Mouse (Mus musculus) right cerebral cortex, postnatal 4 days (tissue): Measurements from ENCODE around the gene Shoc2.

Experiments
- DNase-seq: peaks from one replicate; pipeline ENCODE4 v3.0.0-alpha.2; 2022

The Shoc2 gene

DNA sequence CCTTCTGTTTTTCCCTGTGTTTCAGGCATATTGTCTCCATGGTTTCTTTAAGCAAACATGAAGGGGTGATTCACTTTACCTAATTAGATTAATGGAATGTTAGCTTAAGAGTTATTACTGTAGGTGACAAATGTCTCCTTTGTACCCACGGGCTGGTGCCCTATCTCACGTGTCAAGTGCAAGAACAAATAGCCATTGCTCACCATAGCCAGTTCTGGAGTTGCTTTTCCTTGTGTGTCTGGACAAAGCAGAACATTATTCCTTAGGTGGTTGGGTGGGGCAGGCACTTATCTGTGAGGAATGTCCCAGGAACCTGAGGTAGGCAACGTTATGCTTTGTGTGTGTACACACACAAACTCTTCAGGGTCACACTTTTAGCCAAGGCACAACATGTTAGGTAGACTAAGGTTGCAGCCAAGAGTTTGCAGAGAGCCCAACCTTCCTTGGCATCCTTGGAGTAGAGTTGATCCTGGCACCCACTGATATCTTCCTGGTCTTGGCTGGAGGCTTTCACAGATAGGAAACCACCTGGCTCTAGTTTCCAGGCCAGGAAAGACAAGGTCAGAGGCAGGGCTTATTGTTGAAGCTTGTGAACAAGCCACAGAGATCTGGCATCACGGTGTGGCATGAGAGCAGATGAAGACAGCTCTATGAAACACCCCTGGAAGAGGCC is 96.4 kb downstream of the Shoc2 start:
- no peak for DNase-seq

DNA sequence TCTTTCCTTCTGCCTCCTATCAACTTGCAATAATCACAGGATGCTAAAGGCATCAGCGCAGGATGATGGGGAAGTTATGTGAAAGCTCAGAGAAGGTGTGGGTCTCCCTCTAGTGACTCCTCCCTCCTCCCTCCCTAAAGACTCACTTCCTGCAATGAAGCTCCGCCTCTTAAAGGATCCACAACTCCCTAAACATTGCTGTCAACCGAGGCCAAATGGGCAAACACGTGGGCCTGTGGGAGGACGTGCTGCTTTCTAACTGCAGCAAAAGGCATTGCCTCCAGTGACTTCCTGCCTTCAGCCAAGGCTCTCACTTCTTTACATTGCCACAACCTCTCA is 96.9 kb downstream of the Shoc2 start:
- DNase-seq = no peak

DNA sequence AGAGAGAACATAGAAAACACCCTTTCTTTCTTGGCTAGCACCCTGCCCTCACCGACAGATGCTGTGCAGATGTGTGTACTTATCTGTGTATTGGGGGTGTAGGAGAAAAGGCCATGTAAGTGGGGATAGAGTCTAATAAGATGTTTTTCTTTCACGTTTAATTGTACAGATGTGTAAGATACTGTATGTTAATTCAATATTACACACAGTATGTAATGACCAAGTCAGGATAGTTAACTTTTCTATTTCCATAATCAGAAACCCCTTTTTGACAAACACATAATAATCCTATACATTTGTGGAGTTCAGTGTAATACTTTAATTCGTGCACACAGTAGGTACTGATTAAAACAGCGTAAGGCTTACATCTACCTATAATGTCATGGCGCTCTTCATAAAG is 99.7 kb downstream of the Shoc2 start, which contains the start of gene Adra2a:
Adra2a (plus strand) TSS at position 301 of the 400 bp plus-strand sequence.
- no peak for DNase-seq

DNA sequence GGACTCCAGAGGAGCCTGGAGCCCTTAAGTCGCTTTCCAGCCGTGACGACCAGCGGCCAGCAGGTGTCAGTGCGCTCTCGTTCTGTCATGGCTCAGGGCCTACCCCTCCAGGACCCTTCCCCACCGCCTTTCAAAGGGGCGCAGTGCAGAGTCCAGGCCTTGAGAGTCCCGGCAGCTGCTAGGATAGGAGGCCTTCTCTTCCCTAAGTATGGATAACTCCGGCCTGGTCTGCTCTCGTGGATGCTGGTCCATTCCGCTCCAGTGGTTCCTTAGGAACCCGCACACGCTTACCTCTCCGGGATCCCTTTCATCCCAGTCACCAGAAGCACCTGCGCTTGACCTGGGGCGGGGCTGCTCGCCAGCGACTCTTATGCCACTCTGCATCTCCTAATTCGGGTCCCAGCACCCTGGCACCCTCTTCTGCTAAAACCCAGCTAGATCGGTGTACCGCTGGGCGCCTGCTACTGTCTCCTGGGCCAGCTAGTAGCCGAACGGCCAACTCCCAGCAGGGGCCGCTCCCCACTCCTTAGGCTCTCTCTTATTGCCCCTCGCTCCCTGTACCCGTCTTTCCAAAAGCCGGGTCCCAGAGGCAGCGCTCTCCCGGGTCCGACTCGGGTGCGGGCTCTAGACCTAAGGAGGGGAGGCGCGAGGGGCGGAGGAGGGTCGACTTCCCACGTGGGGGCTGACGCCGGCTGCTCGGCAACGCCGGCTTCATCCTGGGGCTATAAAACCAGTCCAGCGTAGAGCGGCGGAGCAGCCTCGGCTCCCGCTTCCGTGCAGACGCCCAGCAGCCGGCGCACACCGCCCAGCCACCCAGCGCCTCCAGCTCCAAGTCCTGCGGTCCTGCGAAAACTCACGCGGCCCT is 100.6 kb downstream of the Shoc2 start:
- peak; percentile 87 for DNase-seq

DNA sequence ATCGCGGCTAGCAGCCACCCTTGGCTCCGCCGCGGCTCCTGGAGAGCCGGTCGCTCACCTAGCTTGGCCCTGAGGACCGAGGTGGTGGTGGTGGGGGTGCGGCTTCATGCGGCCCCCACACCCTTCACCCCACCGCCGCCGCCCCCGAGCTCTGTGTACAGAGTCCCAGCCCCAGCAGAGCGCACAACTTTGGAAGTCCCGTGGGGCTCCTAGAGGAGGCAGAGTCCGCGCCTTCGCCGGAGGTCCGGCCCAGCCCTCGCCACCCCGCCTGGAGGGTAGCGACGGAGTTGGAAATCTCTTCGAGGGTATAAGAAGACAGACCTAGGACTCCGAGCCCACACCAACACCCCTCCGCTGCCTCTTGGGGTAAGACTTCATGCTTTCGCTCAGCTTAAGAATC is 101.3 kb downstream of the Shoc2 start:
- DNase-seq = peak; percentile 44

DNA sequence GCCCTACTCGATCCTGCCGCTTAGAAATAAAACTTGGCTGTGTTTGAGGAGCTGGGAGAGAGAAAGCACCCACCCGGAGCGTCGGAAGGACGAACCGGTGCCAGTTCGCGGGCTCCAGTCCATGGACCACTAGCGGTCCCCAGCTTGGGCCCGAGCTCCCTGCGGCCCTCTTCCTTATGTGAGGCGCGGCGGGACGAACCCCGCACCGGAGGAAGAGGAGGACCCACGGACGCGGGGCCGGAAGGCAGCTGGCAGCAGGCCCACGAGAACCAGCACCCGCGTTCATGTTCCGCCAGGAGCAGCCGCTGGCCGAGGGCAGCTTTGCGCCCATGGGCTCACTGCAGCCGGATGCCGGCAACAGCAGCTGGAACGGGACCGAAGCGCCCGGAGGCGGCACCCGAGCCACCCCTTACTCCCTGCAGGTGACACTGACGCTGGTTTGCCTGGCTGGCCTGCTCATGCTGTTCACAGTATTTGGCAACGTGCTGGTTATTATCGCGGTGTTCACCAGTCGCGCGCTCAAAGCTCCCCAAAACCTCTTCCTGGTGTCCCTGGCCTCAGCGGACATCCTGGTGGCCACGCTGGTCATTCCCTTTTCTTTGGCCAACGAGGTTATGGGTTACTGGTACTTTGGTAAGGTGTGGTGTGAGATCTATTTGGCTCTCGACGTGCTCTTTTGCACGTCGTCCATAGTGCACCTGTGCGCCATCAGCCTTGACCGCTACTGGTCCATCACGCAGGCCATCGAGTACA is 102.0 kb downstream of the Shoc2 start:
- DNase-seq = peak; percentile 46

DNA sequence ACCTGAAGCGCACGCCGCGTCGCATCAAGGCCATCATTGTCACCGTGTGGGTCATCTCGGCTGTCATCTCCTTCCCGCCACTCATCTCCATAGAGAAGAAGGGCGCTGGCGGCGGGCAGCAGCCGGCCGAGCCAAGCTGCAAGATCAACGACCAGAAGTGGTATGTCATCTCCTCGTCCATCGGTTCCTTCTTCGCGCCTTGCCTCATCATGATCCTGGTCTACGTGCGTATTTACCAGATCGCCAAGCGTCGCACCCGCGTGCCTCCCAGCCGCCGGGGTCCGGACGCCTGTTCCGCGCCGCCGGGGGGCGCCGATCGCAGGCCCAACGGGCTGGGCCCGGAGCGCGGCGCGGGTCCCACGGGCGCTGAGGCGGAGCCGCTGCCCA is 102.6 kb downstream of the Shoc2 start:
- peak; percentile 32 for DNase-seq

DNA sequence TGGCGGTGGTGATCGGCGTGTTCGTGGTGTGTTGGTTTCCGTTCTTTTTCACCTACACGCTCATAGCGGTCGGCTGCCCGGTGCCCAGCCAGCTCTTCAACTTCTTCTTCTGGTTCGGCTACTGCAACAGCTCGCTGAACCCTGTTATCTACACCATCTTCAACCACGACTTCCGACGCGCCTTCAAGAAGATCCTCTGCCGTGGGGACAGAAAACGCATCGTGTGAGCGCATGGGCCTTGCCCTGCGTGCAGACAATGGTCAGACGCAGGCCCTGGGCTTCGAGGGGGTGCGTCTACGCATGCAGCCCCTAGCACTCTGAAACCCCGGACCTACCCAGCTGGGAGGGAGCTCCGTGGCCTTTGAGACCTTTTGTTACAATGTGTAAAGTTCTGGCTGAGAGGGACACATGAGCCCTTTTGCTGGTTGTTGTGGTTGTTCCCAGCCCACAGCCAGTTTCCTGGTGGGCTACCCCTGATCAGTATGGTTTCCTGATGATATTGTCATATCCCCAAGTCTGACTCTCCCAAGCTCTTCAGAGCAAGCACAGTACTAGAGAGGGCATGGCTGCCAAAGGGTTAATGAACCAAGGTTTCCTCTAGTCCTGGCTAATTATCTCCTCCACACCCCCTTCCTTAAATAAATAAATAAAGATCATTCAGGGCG is 103.4 kb downstream of the Shoc2 start:
- DNase-seq = peak; percentile 25

DNA sequence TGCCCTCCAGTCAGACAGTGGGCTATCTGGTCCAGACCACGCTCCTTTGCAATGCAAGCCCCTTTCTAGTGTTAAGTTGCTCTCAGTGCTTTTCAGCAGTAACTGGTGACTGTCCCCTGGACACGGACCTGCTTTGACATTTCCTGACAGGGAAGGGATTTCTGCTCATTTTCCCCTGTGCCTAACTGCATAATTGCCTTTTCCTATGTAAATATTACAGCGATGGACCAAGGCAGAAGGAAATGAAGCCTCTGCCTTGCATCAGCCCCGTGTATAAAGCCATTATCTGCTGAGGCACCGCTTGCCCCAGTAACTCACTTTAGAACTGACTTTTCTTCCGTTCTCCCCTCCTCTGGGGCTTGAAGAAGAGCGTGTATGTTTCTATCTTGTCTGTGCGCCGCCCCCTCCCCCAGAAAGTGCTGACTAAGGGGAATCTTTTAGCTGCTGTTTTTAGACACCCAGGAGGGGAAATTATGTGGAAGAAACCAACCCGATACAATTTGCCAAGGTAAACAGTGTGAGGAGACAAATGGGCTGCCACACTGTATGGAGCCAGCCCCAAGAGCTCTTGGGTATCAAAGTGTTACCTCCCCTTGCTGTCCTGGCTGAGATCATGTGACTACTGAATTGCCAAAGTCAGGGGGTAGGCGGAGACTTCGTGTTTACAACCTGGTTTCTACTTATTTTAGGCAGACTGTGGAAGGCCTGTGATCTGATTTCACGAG is 104.2 kb downstream of the Shoc2 start:
- DNase-seq = no peak

DNA sequence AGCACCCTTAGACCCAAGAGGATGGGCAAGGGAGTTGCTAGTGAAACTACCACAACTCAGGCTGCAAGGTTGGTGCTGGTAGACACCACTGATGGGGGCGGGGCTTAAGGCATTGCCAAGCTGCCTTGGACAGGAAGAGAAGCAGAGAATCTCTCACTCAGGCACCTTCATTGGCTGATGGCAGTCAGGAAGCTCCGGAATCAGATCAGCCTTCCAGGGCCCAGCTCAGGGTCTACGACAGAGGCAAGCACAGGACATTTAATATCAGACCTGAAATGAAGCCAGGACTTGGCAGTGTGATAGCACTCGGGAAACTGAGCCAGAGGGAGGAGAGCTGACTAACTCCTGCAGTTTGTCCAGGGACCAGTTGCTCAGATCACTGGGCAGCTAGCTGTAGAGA is 107.5 kb downstream of the Shoc2 start:
- no peak for DNase-seq

DNA sequence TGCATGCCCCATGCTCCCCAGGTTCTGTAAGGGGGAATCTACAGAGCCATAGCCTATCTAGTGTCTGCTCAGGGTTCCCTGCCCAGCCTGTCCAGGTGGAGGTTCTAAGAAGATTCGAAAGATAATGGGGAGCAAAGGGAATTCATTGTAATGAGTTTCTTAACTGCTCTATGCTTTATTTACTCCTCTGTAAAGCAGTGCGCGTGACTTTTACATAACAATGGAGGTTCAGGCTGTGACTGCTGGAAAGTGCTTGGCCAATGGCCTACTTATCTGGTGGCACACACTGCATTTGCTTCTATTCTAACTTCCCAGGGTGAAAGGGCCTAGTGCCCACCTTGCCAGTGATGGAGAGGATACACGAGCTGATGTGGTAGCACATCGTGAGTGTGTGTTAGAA is 111.7 kb downstream of the Shoc2 start:
- DNase-seq = no peak

DNA sequence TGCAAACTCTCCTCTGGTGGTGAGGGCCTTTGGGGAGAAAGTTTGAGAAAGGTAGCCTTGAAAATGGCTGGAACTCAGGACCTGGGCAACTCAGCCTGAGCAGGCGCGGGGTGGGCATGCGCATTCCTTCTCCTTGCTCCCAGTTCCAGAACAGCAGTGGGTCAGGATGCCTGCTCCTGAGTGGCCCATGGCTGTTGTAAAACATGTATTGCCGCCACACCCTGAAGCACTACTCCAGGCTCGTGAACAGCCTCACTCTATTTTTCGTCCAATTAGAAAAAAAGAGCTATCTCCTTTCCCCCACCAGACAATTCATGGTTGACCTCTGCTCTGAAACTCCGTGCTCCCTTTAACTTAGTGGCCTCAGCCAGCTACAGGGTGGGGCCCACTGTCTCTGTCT is 124.3 kb downstream of the Shoc2 start:
- no peak for DNase-seq

DNA sequence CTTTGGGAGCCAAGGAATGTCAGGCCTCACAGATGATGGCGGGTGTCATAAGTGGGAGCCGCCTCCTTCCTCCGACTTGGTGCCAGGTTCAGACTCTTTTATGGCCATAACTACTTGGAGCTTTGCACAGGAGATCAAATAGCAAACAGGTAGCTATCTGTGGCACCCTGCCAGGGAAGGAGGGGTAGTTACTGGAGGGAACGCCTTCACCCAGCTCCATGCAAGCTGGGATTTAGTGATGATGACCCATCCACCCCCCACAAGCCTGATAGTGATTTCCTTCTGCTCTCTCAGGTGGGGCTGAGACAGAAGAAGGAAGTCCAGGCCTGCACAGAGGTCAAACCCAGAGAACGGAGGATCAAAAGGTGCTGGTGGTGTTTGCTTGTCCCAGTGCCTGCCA is 126.4 kb downstream of the Shoc2 start:
- no peak for DNase-seq

DNA sequence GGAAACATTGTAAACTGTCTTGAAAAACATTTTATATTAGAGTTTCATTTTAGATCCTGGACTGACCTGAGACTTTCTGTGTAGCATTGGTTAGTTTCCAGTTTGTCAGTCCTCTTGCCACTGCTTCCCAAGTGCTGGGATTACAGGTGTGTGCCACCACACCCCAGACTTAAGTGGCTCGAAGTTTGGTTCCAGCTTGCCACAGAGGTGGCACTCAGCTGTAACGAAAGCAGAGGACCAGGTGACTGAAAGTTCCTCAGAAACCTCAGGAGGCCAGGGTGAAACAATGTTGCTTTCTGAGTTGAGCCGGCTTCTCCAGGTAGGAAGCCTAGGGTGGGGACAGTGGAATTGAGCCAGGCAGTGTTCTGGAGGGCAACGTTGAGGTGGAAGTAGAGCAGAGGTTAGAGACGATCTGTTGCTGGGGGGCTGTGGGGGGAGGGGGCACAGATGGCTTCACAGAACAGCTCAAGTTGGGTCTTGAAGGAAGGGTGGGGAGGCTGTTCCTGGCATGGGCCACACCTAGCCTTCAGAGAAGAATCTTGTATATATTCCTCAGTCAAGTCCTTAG is 128.2 kb downstream of the Shoc2 start:
- DNase-seq = no peak

DNA sequence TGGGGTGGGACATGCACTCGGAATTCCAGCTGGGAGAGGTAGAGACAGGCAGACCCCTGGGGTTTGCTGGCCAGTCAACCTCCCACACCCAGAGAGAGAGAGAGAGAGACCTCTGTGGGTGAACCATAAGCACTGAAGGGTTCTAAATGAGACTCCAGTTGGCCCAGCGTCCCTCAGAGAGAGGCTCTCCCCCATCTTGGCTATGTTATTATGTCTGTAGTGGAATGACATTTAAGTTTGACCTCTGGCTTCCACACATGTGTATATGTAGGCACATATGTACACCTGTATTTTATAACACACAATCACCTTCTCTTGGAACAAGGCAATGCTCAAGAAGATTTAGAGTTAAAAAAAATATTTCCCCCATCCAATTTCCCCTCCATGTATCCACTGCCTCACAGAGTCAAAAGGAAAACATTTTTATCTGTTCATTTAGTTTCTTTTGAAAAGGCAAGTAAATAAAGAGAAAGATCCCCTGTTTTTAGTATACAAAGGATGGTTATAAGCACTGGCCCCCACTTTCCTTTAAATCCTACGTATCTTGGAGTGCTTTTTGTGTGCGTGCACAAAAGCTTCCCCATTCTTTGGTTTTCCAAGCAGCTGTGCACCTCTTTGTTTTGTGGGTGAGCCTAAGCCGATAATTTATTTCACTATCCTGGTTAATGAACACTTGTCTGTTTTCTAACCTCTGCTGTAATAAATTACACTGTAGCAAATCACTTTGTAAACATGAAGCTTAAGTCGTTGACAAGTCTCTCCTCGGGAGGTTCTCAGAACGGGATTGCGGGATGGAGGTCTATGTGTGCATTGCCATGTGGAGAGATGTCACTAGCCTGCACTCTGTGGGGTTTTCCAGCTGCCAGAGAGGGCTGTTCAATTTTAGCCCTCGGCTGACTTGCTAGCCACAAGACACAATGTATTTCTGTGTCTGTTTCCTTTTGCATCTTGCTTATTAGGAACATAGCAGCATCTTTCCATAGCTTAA is 132.6 kb downstream of the Shoc2 start:
- no peak for DNase-seq

DNA sequence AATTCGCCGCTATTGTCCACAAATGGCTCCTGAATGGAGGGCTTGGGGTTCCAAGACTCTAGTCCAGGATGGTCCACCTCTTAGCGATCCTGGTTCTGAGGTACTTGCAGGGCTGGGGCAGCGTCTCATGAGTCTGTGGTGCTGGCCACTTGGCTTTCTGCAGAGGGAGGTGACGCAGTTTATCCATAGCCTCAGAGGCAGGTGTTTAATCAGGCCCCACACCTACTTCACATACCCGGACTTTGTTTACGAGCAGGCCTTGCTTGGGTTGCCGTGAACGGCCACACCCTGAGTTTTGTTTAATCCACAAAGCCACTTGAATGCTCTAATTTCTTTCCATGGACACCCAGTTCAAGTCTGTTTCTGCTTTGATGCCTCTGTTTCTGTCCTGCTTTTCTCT is 137.2 kb downstream of the Shoc2 start:
- DNase-seq = no peak

DNA sequence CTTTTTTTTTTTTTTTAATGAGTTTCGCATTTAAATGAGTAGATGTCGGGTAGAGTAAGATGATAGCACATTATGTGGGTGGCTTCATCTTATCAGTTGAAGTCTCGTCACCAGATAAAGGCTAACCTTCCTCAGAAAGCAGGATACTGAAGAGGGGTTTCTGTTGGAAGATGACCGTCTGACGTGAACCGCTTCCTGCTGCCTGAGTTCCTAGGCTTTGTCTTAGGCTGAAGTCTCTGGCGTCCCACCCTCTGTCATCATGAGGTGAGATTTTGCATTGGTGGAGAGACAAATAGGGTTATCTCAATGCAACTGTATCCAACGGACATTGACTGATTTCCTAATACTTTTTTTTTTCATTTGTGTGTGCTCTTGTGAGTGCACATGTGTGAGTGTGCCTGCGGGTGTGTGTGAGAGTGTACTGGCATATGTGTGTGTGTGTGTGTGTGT is 137.6 kb downstream of the Shoc2 start:
- DNase-seq = no peak
